26 mouse cellular contexts compared by ENCODE assay signal in the genomic region with DNA sequence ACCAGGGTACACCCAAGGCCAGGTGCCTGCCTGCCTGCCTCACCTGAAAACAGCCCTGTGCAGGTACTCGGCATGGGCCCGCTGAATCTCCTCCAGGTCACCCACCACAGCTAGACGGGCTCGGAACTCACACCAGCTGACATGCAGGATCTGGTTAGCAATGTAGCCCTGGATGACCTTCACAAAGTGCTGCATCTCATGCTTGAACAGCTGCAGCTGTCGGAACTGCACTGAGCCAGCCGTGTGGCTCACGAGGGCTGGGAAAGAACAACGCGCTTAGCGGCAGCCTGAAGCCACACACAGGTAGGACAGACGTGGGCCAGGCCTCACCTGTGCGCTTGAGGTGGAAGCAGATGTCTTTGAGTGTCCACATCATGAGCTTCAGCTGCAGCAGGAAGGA. TPM values are rescaled to one million over a fixed set of nuclear protein-coding genes. Genes with fewer than 3 reads are reported as not detected.
A peak's percentile ranks its signal among the peaks of the same experiment; 100 is the strongest.
DNase-seq lines count a peak whose midpoint lies in the region; ATAC-seq and TF ChIP-seq lines count a peak whose summit lies in the region.
"Had no signal": no experiment of that assay in that cellular context is flagged by ENCODE, and none has a peak within 500 bp of the region (broad histone marks: within the 10 kb centered on the region; RNA-seq: fewer than 3 reads in every experiment).

No protein-coding gene starts in this region.

- H3K9ac ChIP-seq in liver, adult 2 months (ENCODE audit: low read depth, low read length): no peak overlapping the region
- no peak overlapping the region for H3K9ac ChIP-seq in liver, embryonic 12.5 days
- H3K9ac ChIP-seq in MEL (ENCODE audit: control insufficient read depth, low read depth, low read length, poor library complexity, severe bottlenecking): no peak overlapping the region
- H3K9ac ChIP-seq: forebrain, embryonic 13.5 days; intestine, embryonic 15.5 days; limb, embryonic 12.5 days; liver, embryonic 14.5 days; lung, embryonic 14.5 days; neural tube, embryonic 15.5 days had no signal

- 0 out of 2 replicates have a peak, but pooled peaks have one; percentile 5 for TF ChIP-seq POLR2A in liver, adult 2 months (IDR thresholded peaks at IDR 0.05; ENCODE audit: extremely low read depth, insufficient read depth, low read length)
- TF ChIP-seq POLR2A in MEL (IDR thresholded peaks at IDR 0.05; ENCODE audit: control insufficient read depth in 1 of 2, insufficient read depth in 1 of 2, low read depth in 1 of 2, low read length in 2 of 2, poor library complexity in 1 of 2): no peak

- DNase-seq in gastrocnemius, adult 2 months: no peak
- DNase-seq in gastrocnemius, postnatal 10 days: no peak
- no peak for DNase-seq in liver, adult 2 months (ENCODE audit: extremely low read depth, low read depth, low spot score)
- DNase-seq in 3134 (ENCODE audit: extremely low read depth, insufficient read length, low spot score) (peak; percentile 25), MEL (ENCODE audit: low read depth, low spot score) (no peak)
- no peak for DNase-seq in layer of hippocampus, adult 9-11 months
- DNase-seq: adrenal gland, adult 8-10 months; B cell, adult 2 months; heart, postnatal 14 days; kidney, adult 8-10 months; kidney, postnatal 10 days; lung, embryonic 14.5 days; midbrain, embryonic 14.5 days; retina, postnatal 1 day; right cerebral cortex, postnatal 14 days; thymus, postnatal 14 days had no signal

- H3K36me3 ChIP-seq in liver, adult 2 months (ENCODE audit: control insufficient read depth, insufficient read depth, low read length): peaks cover 42% of the 10 kb centered on the region
- peaks cover 100% of the 10 kb centered on the region for H3K36me3 ChIP-seq in liver, embryonic 12.5 days
- H3K36me3 ChIP-seq in MEL (ENCODE audit: control insufficient read depth in 1 of 2, insufficient read depth in 2 of 2, low read length in 2 of 2): peaks cover 0 to 3% of the 10 kb centered on the region in 2 experiments; a peak in 2 of 4 replicates

- ATAC-seq in liver, embryonic 12.5 days: no peak
- ATAC-seq: forebrain, embryonic 13.5 days; hindbrain, postnatal 0 days; intestine, embryonic 15.5 days had no signal

- no peaks in the 10 kb centered on the region for H3K79me2 ChIP-seq in liver, adult 2 months (ENCODE audit: control insufficient read depth, insufficient read depth, low read length)
- H3K79me2 ChIP-seq in MEL (ENCODE audit: control insufficient read depth, insufficient read depth, low read length, poor library complexity): no peaks in the 10 kb centered on the region

- H3K9me3 ChIP-seq in liver, embryonic 12.5 days (replicated peaks): no peaks in the 10 kb centered on the region
- no peaks in the 10 kb centered on the region for H3K9me3 ChIP-seq in MEL (replicated peaks; ENCODE audit: insufficient read depth, low read length)
- H3K9me3 ChIP-seq: forebrain, embryonic 13.5 days; hindbrain, embryonic 10.5 days; intestine, embryonic 15.5 days; limb, embryonic 12.5 days; megakaryocyte, embryonic 14.5 days; neural tube, embryonic 15.5 days had no signal

- TF ChIP-seq CTCF in gastrocnemius, adult 2 months (IDR thresholded peaks at IDR 0.05): no peak
- TF ChIP-seq CTCF in liver, adult 2 months (IDR thresholded peaks at IDR 0.05; ENCODE audit: low read depth, low read length): no peak
- TF ChIP-seq CTCF in MEL (IDR thresholded peaks at IDR 0.05 in 2 of 3, conservative IDR thresholded peaks at IDR 0.05 in 1 of 3; ENCODE audit: control insufficient read depth in 1 of 3, insufficient read depth in 1 of 3, low read depth in 2 of 3, low read length in 3 of 3, poor library complexity in 1 of 3, severe bottlenecking in 1 of 3): no peak

- WGBS in liver, adult 2 months: 89% methylated on average over 12 of the region's 12 CpGs
- WGBS in liver, embryonic 12.5 days (ENCODE audit: insufficient replicate concordance): 90% methylated on average over 12 of the region's 12 CpGs

- no peaks in the 10 kb centered on the region for H3K27me3 ChIP-seq in liver, adult 2 months (ENCODE audit: control insufficient read depth, insufficient read depth, low read length)
- no peaks in the 10 kb centered on the region for H3K27me3 ChIP-seq in liver, embryonic 12.5 days (replicated peaks)
- no peaks in the 10 kb centered on the region for H3K27me3 ChIP-seq in MEL (ENCODE audit: control insufficient read depth in 1 of 2, insufficient read depth in 2 of 2, low read length in 2 of 2)
- H3K27me3 ChIP-seq: forebrain, embryonic 13.5 days; intestine, embryonic 15.5 days; limb, embryonic 12.5 days; megakaryocyte, embryonic 14.5 days; neural tube, embryonic 15.5 days had no signal

- 0 out of 2 replicates have a peak overlapping the region, but pooled peaks have one; percentile 7 for H3K27ac ChIP-seq in gastrocnemius, adult 2 months
- no peak overlapping the region for H3K27ac ChIP-seq in liver, adult 2 months (replicated peaks; ENCODE audit: insufficient read depth, low read depth, low read length)
- H3K27ac ChIP-seq in liver, embryonic 12.5 days: no peak overlapping the region
- no peak overlapping the region for H3K27ac ChIP-seq in MEL (ENCODE audit: control insufficient read depth, low read depth, low read length)
- H3K27ac ChIP-seq: forebrain, embryonic 13.5 days; hindbrain, embryonic 10.5 days; hindbrain, postnatal 0 days; intestine, embryonic 15.5 days; limb, embryonic 12.5 days; liver, embryonic 14.5 days; neural tube, embryonic 15.5 days had no signal

- no peak for TF ChIP-seq EP300 in MEL (IDR thresholded peaks at IDR 0.05; ENCODE audit: low read depth in 1 of 2, low read length in 2 of 2)

- no peaks in the 10 kb centered on the region for H3K4me1 ChIP-seq in liver, adult 2 months (ENCODE audit: control insufficient read depth, insufficient read depth, low read length)
- no peaks in the 10 kb centered on the region for H3K4me1 ChIP-seq in liver, embryonic 12.5 days
- no peaks in the 10 kb centered on the region for H3K4me1 ChIP-seq in MEL (ENCODE audit: control insufficient read depth in 1 of 2, insufficient read depth in 2 of 2, low read length in 2 of 2)
- H3K4me1 ChIP-seq: forebrain, embryonic 13.5 days; intestine, embryonic 15.5 days; limb, embryonic 12.5 days; neural tube, embryonic 15.5 days had no signal

- TF ChIP-seq RAD21 in MEL (IDR thresholded peaks at IDR 0.05; ENCODE audit: low read depth, low read length): no peak

- no peak overlapping the region for H3K4me3 ChIP-seq in gastrocnemius, adult 2 months
- no peak overlapping the region for H3K4me3 ChIP-seq in liver, adult 2 months (ENCODE audit: insufficient read depth, low read depth, low read length)
- H3K4me3 ChIP-seq in liver, embryonic 12.5 days: no peak overlapping the region
- H3K4me3 ChIP-seq in MEL (ENCODE audit: control insufficient read depth in 1 of 2, insufficient read depth in 1 of 2, low read depth in 2 of 2, low read length in 2 of 2): no peak overlapping the region
- H3K4me3 ChIP-seq: forebrain, embryonic 13.5 days; hindbrain, embryonic 10.5 days; intestine, embryonic 15.5 days; limb, embryonic 12.5 days; megakaryocyte, embryonic 14.5 days; neural tube, embryonic 15.5 days had no signal

- H3K4me2 ChIP-seq in liver, embryonic 12.5 days: no peak overlapping the region
- H3K4me2 ChIP-seq: forebrain, embryonic 13.5 days; intestine, embryonic 15.5 days; limb, embryonic 12.5 days; lung, embryonic 14.5 days; neural tube, embryonic 15.5 days had no signal

- intact Hi-C loops in gastrocnemius, adult 2 months (cut with DNase I): no loop called here

RNA-seq across cellular contexts. Expression of gene Selenoo, which starts 11.9 kb away (rescaled TPM):
- total RNA-seq in gastrocnemius, adult 2 months (2021): 10 to 100 TPM; 13.8 to 15.6 TPM
- 10 to 100 TPM in 1 of 2 experiments, 1 to 10 TPM in 1; 9.1 to 10.1 TPM for total RNA-seq in gastrocnemius, postnatal 10 days (2021)
- total RNA-seq in liver, adult 2 months (2014; rRNA removed): 91.0 and 101 TPM in 2 replicates
- polyA plus RNA-seq in liver, adult 2 months (2012; rRNA removed): 105 and 122 TPM in 2 replicates
- 11.6 and 12.8 TPM in 2 replicates for polyA plus RNA-seq in liver, embryonic 12.5 days (2016; fragmentation: Nextera tagmentation; extraction: Ambion mirVana)
- total RNA-seq in MEL (2012; rRNA removed): 13.6 and 17.3 TPM in 2 replicates
- 10 to 100 TPM in 1 of 2 experiments, not detected in 1; 16.6 TPM for polyA plus RNA-seq in MEL (2012; ENCODE audit: insufficient read depth in 1 of 2, insufficient read length in 2 of 2, low read depth in 1 of 2, low replicate concordance in 2 of 2, missing spikeins in 1 of 2)

RNA-seq across cellular contexts. Expression of gene Tubgcp6, which starts 22.1 kb away (rescaled TPM):
- total RNA-seq in gastrocnemius, adult 2 months (2021): 1 to 10 TPM; 6.8 to 8.4 TPM
- 10 to 100 TPM in 1 of 2 experiments, 1 to 10 TPM in 1; 8.4 to 11.0 TPM for total RNA-seq in gastrocnemius, postnatal 10 days (2021)
- 6.5 and 7.5 TPM in 2 replicates for total RNA-seq in liver, adult 2 months (2014; rRNA removed)
- polyA plus RNA-seq in liver, adult 2 months (2012; rRNA removed): 9.1 and 13.2 TPM in 2 replicates
- 11.8 and 12.7 TPM in 2 replicates for polyA plus RNA-seq in liver, embryonic 12.5 days (2016; fragmentation: Nextera tagmentation; extraction: Ambion mirVana)
- 14.4 and 17.5 TPM in 2 replicates for total RNA-seq in MEL (2012; rRNA removed)
- 10 to 100 TPM in 1 of 2 experiments, not detected in 1; 25.3 TPM for polyA plus RNA-seq in MEL (2012; ENCODE audit: insufficient read depth in 1 of 2, insufficient read length in 2 of 2, low read depth in 1 of 2, low replicate concordance in 2 of 2, missing spikeins in 1 of 2)

RNA-seq across cellular contexts. Expression of gene Trabd, which starts 25.9 kb away (rescaled TPM):
- 10 to 100 TPM; 28.5 to 33.6 TPM for total RNA-seq in gastrocnemius, adult 2 months (2021)
- total RNA-seq in gastrocnemius, postnatal 10 days (2021): 10 to 100 TPM; 24.9 to 28.1 TPM
- total RNA-seq in liver, adult 2 months (2014; rRNA removed): 64.0 and 64.4 TPM in 2 replicates
- polyA plus RNA-seq in liver, adult 2 months (2012; rRNA removed): 65.5 and 81.6 TPM in 2 replicates
- polyA plus RNA-seq in liver, embryonic 12.5 days (2016; fragmentation: Nextera tagmentation; extraction: Ambion mirVana): 18.4 and 22.9 TPM in 2 replicates
- 43.1 and 45.9 TPM in 2 replicates for total RNA-seq in MEL (2012; rRNA removed)
- polyA plus RNA-seq in MEL (2012; ENCODE audit: insufficient read depth in 1 of 2, insufficient read length in 2 of 2, low read depth in 1 of 2, low replicate concordance in 2 of 2, missing spikeins in 1 of 2): 10 to 100 TPM in 1 of 2 experiments, not detected in 1; 81.4 TPM

RNA-seq across cellular contexts. Expression of gene Hdac10, which starts 27.7 kb away (rescaled TPM):
- 1 to 10 TPM; 5.9 to 6.4 TPM for total RNA-seq in gastrocnemius, adult 2 months (2021)
- 10 to 100 TPM in 1 of 2 experiments, 1 to 10 TPM in 1; 7.6 to 10.6 TPM for total RNA-seq in gastrocnemius, postnatal 10 days (2021)
- total RNA-seq in liver, adult 2 months (2014; rRNA removed): 10.0 and 10.5 TPM in 2 replicates
- polyA plus RNA-seq in liver, adult 2 months (2012; rRNA removed): 16.8 and 22.0 TPM in 2 replicates
- 12.8 and 15.3 TPM in 2 replicates for polyA plus RNA-seq in liver, embryonic 12.5 days (2016; fragmentation: Nextera tagmentation; extraction: Ambion mirVana)
- total RNA-seq in MEL (2012; rRNA removed): 17.9 and 23.3 TPM in 2 replicates
- polyA plus RNA-seq in MEL (2012; ENCODE audit: insufficient read depth in 1 of 2, insufficient read length in 2 of 2, low read depth in 1 of 2, low replicate concordance in 2 of 2, missing spikeins in 1 of 2): 10 to 100 TPM in 1 of 2 experiments, not detected in 1; 26.6 TPM

RNA-seq across cellular contexts. Expression of gene Mapk12, which starts 39.7 kb away (rescaled TPM):
- 100 to 1,000 TPM; 128 TPM for total RNA-seq in gastrocnemius, adult 2 months (2021)
- total RNA-seq in gastrocnemius, postnatal 10 days (2021): 10 to 100 TPM; 76.0 to 77.1 TPM
- total RNA-seq in liver, adult 2 months (2014; rRNA removed): 2.4 and 3.3 TPM in 2 replicates
- polyA plus RNA-seq in liver, adult 2 months (2012; rRNA removed): 1.6 and 2.1 TPM in 2 replicates
- polyA plus RNA-seq in liver, embryonic 12.5 days (2016; fragmentation: Nextera tagmentation; extraction: Ambion mirVana): 2.3 and 2.7 TPM in 2 replicates
- 0.10 TPM in 1 of 2 replicates, not detected in the other for total RNA-seq in MEL (2012; rRNA removed)
- under 1 TPM in 1 of 2 experiments, not detected in 1; 0.18 TPM for polyA plus RNA-seq in MEL (2012; ENCODE audit: insufficient read depth in 1 of 2, insufficient read length in 2 of 2, low read depth in 1 of 2, low replicate concordance in 2 of 2, missing spikeins in 1 of 2)
- total RNA-seq: common myeloid progenitor, adult 5-6 weeks had no signal
